Mouse (Mus musculus) hindbrain, embryonic 12.5 days (tissue): ENCODE measurements around the gene Kpna1. TPM values are rescaled to one million over a fixed set of nuclear protein-coding genes. Genes with fewer than 3 reads are reported as not detected.

Experiments used
- ATAC-seq: fragments of 200-750 bp; cut with Nextera tagmentation; 2 replicates; pipeline ENCODE4 v1.8.0; 2017; ENCODE audit warnings: moderate TSS enrichment; ENCODE audit not compliant: low FRiP score
- H3K27ac ChIP-seq: fragments of 300-500 bp; sonication (generic); 2 replicates; pipeline ENCODE4 v1.5.1; 2016; ENCODE audit warnings: mild to moderate bottlenecking
- H3K27me3 ChIP-seq: fragments of 300-500 bp; sonication (generic); 2 replicates; pipeline ENCODE4 v1.6.1; 2016; ENCODE audit warnings: mild to moderate bottlenecking
- H3K36me3 ChIP-seq: fragments of 300-500 bp; sonication (generic); 2 replicates; pipeline ENCODE4 v1.6.1; 2016; ENCODE audit warnings: mild to moderate bottlenecking
- H3K4me1 ChIP-seq: fragments of 300-500 bp; sonication (generic); 2 replicates; pipeline ENCODE4 v1.6.1; 2016
- H3K4me2 ChIP-seq: fragments of 300-500 bp; sonication (generic); replicated peaks from 2 replicates; pipeline ENCODE4 v1.6.1; 2016; ENCODE audit warnings: mild to moderate bottlenecking
- H3K4me3 ChIP-seq: fragments of 300-500 bp; sonication (generic); 2 replicates; pipeline ENCODE4 v1.5.1; 2016; ENCODE audit warnings: mild to moderate bottlenecking
- H3K9ac ChIP-seq: fragments of 300-500 bp; sonication (generic); 2 replicates; pipeline ENCODE4 v1.6.1; 2016; ENCODE audit warnings: mild to moderate bottlenecking, moderate library complexity
- H3K9me3 ChIP-seq: fragments of 300-500 bp; sonication (generic); replicated peaks from 2 replicates; pipeline ENCODE4 v1.6.1; 2016; ENCODE audit warnings: mild to moderate bottlenecking
- WGBS: fragments of 180-500 bp; shearing (Covaris S2); methylation state at CpG from one replicate; pipeline ENCODE4 v1.1.7; 2016; 5-methylcytosine and 5-hydroxymethylcytosine counted together
- polyA plus RNA-seq: library from polyadenylated mRNA; unstranded; fragments of >200 nt; fragmentation: Nextera tagmentation; extraction: Ambion mirVana; gene quantifications from 2 replicates; pipeline ENCODE4 v1.2.1, GENCODE M21; 2016

Kpna1 gene
- polyA plus RNA-seq, 1 experiment from 2014 or later = 86.8 TPM

DNA sequence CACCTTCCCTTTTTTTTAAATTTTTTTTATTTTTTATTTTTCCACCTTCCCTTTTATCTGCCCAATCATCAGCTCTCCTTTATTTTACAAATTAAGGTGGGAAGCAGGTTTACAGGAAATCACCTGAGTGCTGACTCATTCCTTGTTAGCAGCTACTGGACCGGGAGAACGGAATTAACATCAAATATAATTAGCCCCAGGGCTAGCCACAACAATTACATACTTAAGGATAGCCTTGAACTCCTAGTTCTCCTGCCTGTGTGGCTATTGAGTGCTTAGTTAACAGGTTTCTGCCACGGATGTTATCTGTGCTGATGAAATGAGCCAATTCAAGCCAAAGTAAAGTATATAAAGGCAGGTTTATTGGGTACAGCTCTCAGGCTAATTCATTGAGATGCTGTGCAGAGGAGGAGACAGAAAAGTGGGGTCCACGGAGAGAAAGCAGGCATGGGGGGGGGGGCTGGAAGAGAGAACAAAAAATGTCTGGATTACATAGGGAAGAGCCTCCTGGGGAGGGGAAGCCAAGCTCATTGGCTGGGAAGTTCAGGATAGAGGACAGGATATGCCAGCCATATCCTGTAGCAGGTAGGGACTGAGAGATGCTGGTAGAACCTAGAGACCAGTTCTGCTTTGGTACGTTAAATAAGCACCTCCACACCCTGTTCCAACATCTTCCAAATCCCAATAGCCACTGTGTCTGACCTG, 12.0 kb upstream of the Kpna1 start:
- Histone ChIP-seq H3K27me3 (no peaks in the 10 kb centered on the region), H3K36me3 (no peaks in the 10 kb centered on the region), H3K27ac (no peak overlapping the region), H3K4me2 (no peak overlapping the region), H3K9me3 (no peaks in the 10 kb centered on the region), H3K4me1 (no peaks in the 10 kb centered on the region), H3K9ac (no peak overlapping the region), H3K4me3 (no peak overlapping the region)
- no peak for ATAC-seq
- WGBS = 69% methylated on average over 5 of the region's 5 CpGs

DNA sequence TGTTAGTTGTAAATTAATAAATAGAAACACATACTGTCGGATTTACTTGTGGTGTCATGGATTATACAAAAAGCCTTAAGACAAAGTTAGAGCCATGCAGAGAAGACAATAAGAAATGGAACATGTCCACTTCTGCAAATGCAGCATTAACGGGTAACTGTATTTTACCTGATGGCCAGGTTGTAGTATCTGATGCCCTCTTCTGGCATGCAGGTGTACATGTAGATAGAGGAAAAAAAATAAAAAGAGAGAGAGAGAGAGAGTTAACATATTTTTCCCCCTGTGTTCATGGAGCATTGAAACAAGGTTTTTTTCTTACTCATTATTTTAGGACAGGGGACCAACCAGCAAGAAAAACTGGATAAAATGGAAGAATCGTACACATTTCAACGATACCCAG, 11.2 kb upstream of the Kpna1 start:
- Histone ChIP-seq H3K4me3 (no peak overlapping the region), H3K4me1 (no peaks in the 10 kb centered on the region), H3K4me2 (no peak overlapping the region), H3K27me3 (no peaks in the 10 kb centered on the region), H3K9ac (no peak overlapping the region), H3K9me3 (no peaks in the 10 kb centered on the region), H3K27ac (no peak overlapping the region), H3K36me3 (no peaks in the 10 kb centered on the region)
- ATAC-seq = no peak
- WGBS = 90% methylated on average over 4 of the region's 4 CpGs

- no peak for ATAC-seq
- 60% methylated on average over 2 of the region's 2 CpGs for WGBS
- Histone ChIP-seq H3K4me1 (no peaks in the 10 kb centered on the region), H3K36me3 (no peaks in the 10 kb centered on the region), H3K9me3 (no peaks in the 10 kb centered on the region), H3K27me3 (no peaks in the 10 kb centered on the region), H3K27ac (no peak overlapping the region), H3K9ac (no peak overlapping the region), H3K4me2 (no peak overlapping the region), H3K4me3 (no peak overlapping the region)
Measured at GRCm38 (mm10) chr16:35968149-35968548, 10.4 kb upstream of the Kpna1 start.

DNA sequence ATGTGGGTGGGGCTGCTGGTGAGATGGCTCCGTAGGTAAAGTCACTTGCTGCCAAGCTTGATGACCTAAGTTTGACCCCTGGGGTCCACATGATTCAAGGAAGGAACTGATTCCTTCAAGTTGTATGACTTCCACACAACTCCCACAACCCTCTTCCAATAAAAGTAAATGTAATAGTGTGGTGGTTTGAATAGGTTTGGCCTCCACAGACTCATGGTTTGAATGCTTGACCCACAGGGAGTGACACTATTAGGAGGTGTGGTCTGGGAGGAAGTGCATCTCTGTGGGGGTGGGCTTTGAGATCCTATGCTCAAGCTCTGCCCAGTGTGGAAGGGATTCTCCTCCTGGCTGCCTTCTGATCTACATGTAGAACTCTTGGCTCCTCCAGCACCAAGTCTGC, 4.5 kb upstream of the Kpna1 start:
- H3K4me2 ChIP-seq = no peak overlapping the region
- ATAC-seq = no peak
- H3K27me3 ChIP-seq = no peaks in the 10 kb centered on the region
- H3K9ac ChIP-seq = no peak overlapping the region
- no peaks in the 10 kb centered on the region for H3K9me3 ChIP-seq
- H3K4me3 ChIP-seq = no peak overlapping the region
- H3K36me3 ChIP-seq = no peaks in the 10 kb centered on the region
- WGBS = 65% methylated on average over 1 of the region's 1 CpGs
- H3K27ac ChIP-seq = no peak overlapping the region
- no peaks in the 10 kb centered on the region for H3K4me1 ChIP-seq

DNA sequence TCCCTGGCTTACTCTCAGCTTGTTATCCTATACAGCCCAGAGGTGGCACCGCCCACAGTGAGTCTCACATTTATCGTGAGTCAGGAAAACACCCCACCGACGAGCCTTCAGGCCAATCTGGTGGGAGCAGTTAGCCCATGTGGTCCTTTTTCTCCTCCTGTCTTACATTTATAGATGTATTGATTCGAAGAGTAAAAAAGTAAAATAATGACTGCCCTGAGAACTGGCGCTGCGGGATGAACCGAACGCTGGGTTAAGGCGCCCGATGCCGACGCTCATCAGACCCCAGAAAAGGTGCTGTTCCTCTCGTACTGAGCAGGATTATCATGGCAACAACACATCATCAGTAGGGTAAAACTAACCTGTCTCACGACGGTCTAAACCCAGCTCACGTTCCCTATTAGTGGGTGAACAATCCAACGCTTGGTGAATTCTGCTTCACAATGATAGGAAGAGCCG, 2.8 kb downstream of the Kpna1 start:
- WGBS = 54% methylated on average over 19 of the region's 19 CpGs
- Histone ChIP-seq H3K4me3 (no peak overlapping the region), H3K9me3 (no peaks in the 10 kb centered on the region), H3K9ac (no peak overlapping the region), H3K36me3 (no peaks in the 10 kb centered on the region), H3K4me1 (peaks cover 9% of the 10 kb centered on the region), H3K4me2 (no peak overlapping the region), H3K27ac (no peak overlapping the region), H3K27me3 (no peaks in the 10 kb centered on the region)
- peak; percentile 57 for ATAC-seq

DNA sequence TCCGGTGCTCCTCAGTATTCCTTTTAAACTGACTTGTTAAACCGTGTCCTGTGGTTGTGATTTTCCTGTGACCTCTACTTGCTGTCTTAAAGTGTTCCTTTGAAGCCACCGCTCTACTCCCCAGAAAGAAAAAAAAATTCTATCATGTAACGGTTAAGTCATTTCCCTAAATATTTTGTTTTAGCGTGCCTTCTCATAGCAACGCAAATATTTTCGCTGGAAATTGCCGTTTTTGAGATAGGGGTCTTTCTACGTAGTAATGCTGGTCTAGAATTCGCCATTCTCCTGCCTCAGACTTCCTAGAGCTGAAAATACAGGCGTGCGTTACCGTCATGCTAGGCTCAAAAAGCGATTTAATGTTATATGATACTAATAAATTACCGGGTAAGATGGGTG, 4.0 kb downstream of the Kpna1 start:
- Histone ChIP-seq H3K27ac (0 out of 2 replicates have a peak overlapping the region, but pooled peaks have one; percentile 46), H3K27me3 (no peaks in the 10 kb centered on the region), H3K9me3 (no peaks in the 10 kb centered on the region), H3K4me3 (peak overlapping the region; percentile 88), H3K4me2 (peak overlapping the region; percentile 69), H3K4me1 (peaks cover 9% of the 10 kb centered on the region), H3K36me3 (no peaks in the 10 kb centered on the region), H3K9ac (peak overlapping the region; percentile 94)
- ATAC-seq = peak; percentile 19
- 6% methylated on average over 15 of the region's 15 CpGs for WGBS

DNA sequence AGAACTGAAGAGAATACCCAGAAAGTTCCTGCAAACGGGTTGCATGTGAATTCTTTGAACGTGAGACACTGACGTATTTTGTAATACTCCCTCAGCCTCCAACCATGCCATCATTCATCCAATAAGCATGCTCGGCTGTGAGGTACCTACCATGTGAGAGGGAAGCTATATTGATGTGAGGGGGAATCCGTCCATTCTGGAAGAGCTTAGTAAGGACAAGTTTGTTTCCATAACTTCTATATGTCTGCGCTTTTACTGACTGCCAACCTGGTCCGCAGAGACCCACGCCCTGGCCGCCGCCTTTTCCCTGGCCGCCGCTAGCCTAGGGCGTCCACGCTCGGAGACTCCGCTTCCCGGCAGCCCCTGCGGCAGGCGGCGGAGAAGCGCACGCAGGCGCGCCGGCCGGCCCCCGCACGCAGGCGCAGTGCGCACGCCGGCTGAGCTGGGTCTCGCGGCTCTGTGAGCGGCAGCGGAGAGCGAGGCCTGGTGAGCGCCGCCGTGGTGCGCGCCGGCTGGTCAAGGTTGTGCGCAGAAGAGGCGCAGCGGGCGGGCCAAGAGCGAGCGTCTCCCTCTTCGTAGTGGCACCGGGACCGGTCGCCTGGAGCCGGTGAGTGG, 4.5 kb downstream of the Kpna1 start:
- Histone ChIP-seq H3K27me3 (no peaks in the 10 kb centered on the region), H3K27ac (peak overlapping the region; percentile 99), H3K9ac (peak overlapping the region; percentile 94), H3K4me2 (peak overlapping the region; percentile 69), H3K9me3 (no peaks in the 10 kb centered on the region), H3K4me3 (peak overlapping the region; percentile 88), H3K4me1 (peaks cover 9% of the 10 kb centered on the region), H3K36me3 (no peaks in the 10 kb centered on the region)
- peak; percentile 95 for ATAC-seq
- WGBS = under 1% methylated on average over 46 of the region's 54 CpGs

GRCm38 (mm10) chr16:35983517-35984101, 5.1 kb downstream of the Kpna1 start:
- H3K4me3 ChIP-seq = peak overlapping the region; percentile 88
- H3K36me3 ChIP-seq = no peaks in the 10 kb centered on the region
- peak overlapping the region; percentile 99 for H3K27ac ChIP-seq
- peak overlapping the region; percentile 69 for H3K4me2 ChIP-seq
- peaks cover 9% of the 10 kb centered on the region for H3K4me1 ChIP-seq
- H3K27me3 ChIP-seq = no peaks in the 10 kb centered on the region
- WGBS = under 1% methylated on average over 63 of the region's 86 CpGs
- H3K9me3 ChIP-seq = no peaks in the 10 kb centered on the region
- ATAC-seq = peak; percentile 80
- peak overlapping the region; percentile 94 for H3K9ac ChIP-seq

GRCm38 (mm10) chr16:35984471-35984870, 5.9 kb downstream of the Kpna1 start:
- WGBS = 69% methylated on average over 3 of the region's 3 CpGs

DNA sequence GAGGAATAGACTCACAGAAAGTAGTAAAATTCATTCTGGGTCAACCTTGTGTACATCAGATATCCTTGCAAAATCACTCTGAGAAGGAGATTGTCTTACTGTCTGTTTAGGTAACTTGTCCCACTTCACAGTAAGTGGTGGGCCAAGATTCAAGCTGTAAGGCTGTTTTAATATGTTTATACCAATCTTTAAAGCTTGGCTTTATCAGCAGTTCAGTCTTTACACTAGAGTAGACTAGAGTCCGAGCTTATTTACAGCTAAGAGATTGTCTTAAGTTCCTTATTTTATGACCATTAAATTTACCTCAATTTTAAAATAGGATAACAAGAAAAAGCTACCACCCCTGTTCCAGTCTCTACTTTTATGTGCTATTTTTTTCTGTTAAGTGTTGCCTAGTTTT, 9.4 kb downstream of the Kpna1 start:
- no peak overlapping the region for H3K4me3 ChIP-seq
- no peak overlapping the region for H3K27ac ChIP-seq
- 94% methylated on average over 1 of the region's 1 CpGs for WGBS
- no peak overlapping the region for H3K4me2 ChIP-seq
- no peaks in the 10 kb centered on the region for H3K36me3 ChIP-seq
- peaks cover 5% of the 10 kb centered on the region for H3K4me1 ChIP-seq
- ATAC-seq = no peak
- H3K9ac ChIP-seq = no peak overlapping the region
- H3K27me3 ChIP-seq = no peaks in the 10 kb centered on the region
- H3K9me3 ChIP-seq = no peaks in the 10 kb centered on the region

More at GRCm38 (mm10) chr16:35984471-35984870, 5.9 kb downstream of the Kpna1 start:
- H3K36me3 ChIP-seq = no peaks in the 10 kb centered on the region
- peak overlapping the region; percentile 88 for H3K4me3 ChIP-seq
- H3K4me1 ChIP-seq = peaks cover 9% of the 10 kb centered on the region
- no peaks in the 10 kb centered on the region for H3K9me3 ChIP-seq
- H3K27me3 ChIP-seq = no peaks in the 10 kb centered on the region
- peak overlapping the region; percentile 69 for H3K4me2 ChIP-seq
- H3K9ac ChIP-seq = no peak overlapping the region
- no peak for ATAC-seq
- no peak overlapping the region for H3K27ac ChIP-seq

DNA sequence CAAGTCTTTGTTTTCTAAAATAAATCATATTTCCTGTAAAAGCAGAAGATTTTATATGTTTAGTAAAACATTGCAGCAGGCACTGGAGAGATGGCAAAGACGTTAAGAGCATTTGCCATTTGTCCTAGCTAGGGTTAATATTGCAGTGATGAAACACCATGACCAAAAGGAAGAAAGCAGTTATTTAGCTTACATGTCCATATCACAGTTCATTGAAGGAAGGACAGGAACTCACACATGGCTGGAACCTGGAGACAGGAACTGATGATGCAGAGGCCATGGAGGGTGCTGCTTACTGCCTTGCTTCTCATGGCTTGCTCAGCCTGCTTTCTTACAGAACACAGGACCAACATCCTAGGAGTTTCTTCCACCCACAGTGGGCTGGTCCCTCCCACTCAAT, 13.8 kb downstream of the Kpna1 start:
- Histone ChIP-seq H3K9ac (no peak overlapping the region), H3K4me1 (no peaks in the 10 kb centered on the region), H3K36me3 (no peaks in the 10 kb centered on the region), H3K27me3 (no peaks in the 10 kb centered on the region), H3K9me3 (no peaks in the 10 kb centered on the region), H3K4me2 (no peak overlapping the region), H3K4me3 (no peak overlapping the region), H3K27ac (no peak overlapping the region)
- ATAC-seq = no peak
- WGBS = 86% methylated on average over 1 of the region's 1 CpGs

DNA sequence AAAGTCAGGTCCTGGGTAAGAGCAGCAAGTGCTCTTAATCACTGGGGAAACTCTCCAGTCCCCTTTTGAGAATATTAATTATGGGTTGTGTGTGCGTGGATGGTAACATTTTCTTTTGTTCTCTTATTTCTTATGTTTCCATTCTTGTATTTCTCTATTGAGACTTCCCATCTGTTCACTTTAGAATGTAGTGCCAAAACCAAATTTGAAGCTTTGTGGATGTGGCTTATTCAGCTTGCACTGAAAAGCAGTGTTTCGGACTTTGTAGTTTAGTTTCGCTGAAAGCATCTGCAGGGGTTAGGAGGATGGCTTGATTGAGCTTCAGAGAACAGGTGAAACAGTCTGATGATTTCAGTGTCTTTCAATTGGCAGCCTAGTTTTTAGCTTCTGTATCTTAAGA, 14.8 kb downstream of the Kpna1 start:
- Histone ChIP-seq H3K36me3 (no peaks in the 10 kb centered on the region), H3K27me3 (no peaks in the 10 kb centered on the region), H3K4me1 (no peaks in the 10 kb centered on the region), H3K9me3 (no peaks in the 10 kb centered on the region), H3K27ac (no peak overlapping the region), H3K4me3 (no peak overlapping the region), H3K9ac (no peak overlapping the region), H3K4me2 (no peak overlapping the region)
- ATAC-seq = no peak
- WGBS = 90% methylated on average over 3 of the region's 3 CpGs
